In genomic region chr1:161979536-161979935, GRCm38 (mm10) we compare ENCODE assay signal across 23 mouse cellular contexts. TPM values are rescaled to one million over a fixed set of nuclear protein-coding genes. Genes with fewer than 3 reads are reported as not detected.
DNase-seq lines count a peak whose midpoint lies in the region; ATAC-seq and TF ChIP-seq lines count a peak whose summit lies in the region.
"Had no signal": no experiment of that assay in that cellular context is flagged by ENCODE, and none has a peak within 500 bp of the region (broad histone marks: within the 10 kb centered on the region; RNA-seq: fewer than 3 reads in every experiment).

4930558K02Rik (minus strand) TSS chr1:161979636.

- H3K9me3 ChIP-seq in heart, embryonic 10.5 days: no peaks in the 10 kb centered on the region
- H3K9me3 ChIP-seq in embryonic facial prominence, embryonic 13.5 days: no peaks in the 10 kb centered on the region
- H3K9me3 ChIP-seq in limb, embryonic 10.5 days (replicated peaks): no peaks in the 10 kb centered on the region
- no peaks in the 10 kb centered on the region for H3K9me3 ChIP-seq in limb, embryonic 14.5 days (ENCODE audit: control insufficient read depth, low read length)
- H3K9me3 ChIP-seq in hindbrain, embryonic 13.5 days: no peaks in the 10 kb centered on the region
- H3K9me3 ChIP-seq: forebrain, embryonic 13.5 days; hindbrain, embryonic 12.5 days had no signal

- no peak within 1 kb of the TSS for H3K4me2 ChIP-seq in embryonic facial prominence, embryonic 13.5 days
- H3K4me2 ChIP-seq in limb, embryonic 14.5 days (replicated peaks; ENCODE audit: low read depth, low read length, severe bottlenecking): no peak within 1 kb of the TSS
- H3K4me2 ChIP-seq in hindbrain, embryonic 13.5 days: no peak within 1 kb of the TSS
- H3K4me2 ChIP-seq: forebrain, embryonic 13.5 days; hindbrain, embryonic 12.5 days had no signal

- H3K36me3 ChIP-seq in heart, embryonic 10.5 days: no peaks in the 10 kb centered on the region
- H3K36me3 ChIP-seq in embryonic facial prominence, embryonic 13.5 days: no peaks in the 10 kb centered on the region
- H3K36me3 ChIP-seq in limb, embryonic 10.5 days: no peaks in the 10 kb centered on the region
- H3K36me3 ChIP-seq in limb, embryonic 14.5 days (ENCODE audit: control insufficient read depth, insufficient read depth, low read length): no peaks in the 10 kb centered on the region
- no peaks in the 10 kb centered on the region for H3K36me3 ChIP-seq in hindbrain, embryonic 13.5 days
- H3K36me3 ChIP-seq: hindbrain, embryonic 12.5 days had no signal

- no peak within 1 kb of the TSS for H3K27ac ChIP-seq in heart, embryonic 10.5 days
- peak within 1 kb of the TSS; percentile 82 for H3K27ac ChIP-seq in embryonic facial prominence, embryonic 13.5 days
- H3K27ac ChIP-seq in limb, embryonic 10.5 days: peak within 1 kb of the TSS; percentile 93
- peak within 1 kb of the TSS; percentile 83 for H3K27ac ChIP-seq in limb, embryonic 14.5 days (replicated peaks; ENCODE audit: low read depth, low read length)
- H3K27ac ChIP-seq in hindbrain, embryonic 13.5 days: no peak within 1 kb of the TSS
- H3K27ac ChIP-seq: forebrain, embryonic 13.5 days; hindbrain, embryonic 12.5 days; hindbrain, postnatal 0 days had no signal

- no peak for TF ChIP-seq POLR2A in limb, embryonic 14.5 days (IDR thresholded peaks at IDR 0.05; ENCODE audit: borderline replicate concordance, extremely low read depth, insufficient read depth, insufficient read length)

- DNase-seq in heart, adult 11 months: peak; percentile 46
- DNase-seq in heart, embryonic 10.5 days (ENCODE audit: low spot score): no peak
- no peak for DNase-seq in limb, embryonic 10.5 days (ENCODE audit: low spot score)
- DNase-seq in limb, embryonic 14.5 days (ENCODE audit: low spot score): no peak
- no peak for DNase-seq in embryo, embryonic 9.5 days (ENCODE audit: extremely low spot score)
- DNase-seq in right cerebral cortex, postnatal 14 days: no peak
- DNase-seq: adrenal gland, postnatal 14 days; cerebellum, adult 2 months; cerebellum, postnatal 10 days; forebrain, postnatal 0 days; gastrocnemius, postnatal 25 days; heart, postnatal 10 days; heart, postnatal 4 days had no signal

- H3K4me1 ChIP-seq in heart, embryonic 10.5 days: peaks cover 6% of the 10 kb centered on the region; the same call in 1 of the 2 replicates
- peaks cover 60% of the 10 kb centered on the region for H3K4me1 ChIP-seq in embryonic facial prominence, embryonic 13.5 days
- peaks cover 76% of the 10 kb centered on the region for H3K4me1 ChIP-seq in limb, embryonic 10.5 days
- peaks cover 64% of the 10 kb centered on the region for H3K4me1 ChIP-seq in limb, embryonic 14.5 days (ENCODE audit: control insufficient read depth, insufficient read depth, low read length)
- H3K4me1 ChIP-seq in hindbrain, embryonic 13.5 days (replicated peaks): peaks cover 6% of the 10 kb centered on the region; the same call in 1 of the 2 replicates

- 64% methylated on average over 1 of the region's 1 CpGs for WGBS in heart, embryonic 10.5 days
- WGBS in embryonic facial prominence, embryonic 13.5 days: 78% methylated on average over 1 of the region's 1 CpGs
- 83% methylated on average over 1 of the region's 1 CpGs for WGBS in limb, embryonic 10.5 days
- WGBS in limb, embryonic 14.5 days: 86% methylated on average over 1 of the region's 1 CpGs
- WGBS in hindbrain, embryonic 13.5 days: 75% methylated on average over 1 of the region's 1 CpGs

- H3K27me3 ChIP-seq in heart, embryonic 10.5 days (ENCODE audit: insufficient read depth, poor library complexity, severe bottlenecking): no peaks in the 10 kb centered on the region
- no peaks in the 10 kb centered on the region for H3K27me3 ChIP-seq in embryonic facial prominence, embryonic 13.5 days
- no peaks in the 10 kb centered on the region for H3K27me3 ChIP-seq in limb, embryonic 10.5 days (ENCODE audit: low read depth, poor library complexity, severe bottlenecking)
- H3K27me3 ChIP-seq in limb, embryonic 14.5 days (ENCODE audit: control insufficient read depth, insufficient read depth, low read length): no peaks in the 10 kb centered on the region
- no peaks in the 10 kb centered on the region for H3K27me3 ChIP-seq in hindbrain, embryonic 13.5 days
- H3K27me3 ChIP-seq: forebrain, embryonic 13.5 days; hindbrain, embryonic 12.5 days; Patski had no signal

- no peak within 1 kb of the TSS for H3K4me3 ChIP-seq in heart, embryonic 10.5 days
- H3K4me3 ChIP-seq in embryonic facial prominence, embryonic 13.5 days: no peak within 1 kb of the TSS
- H3K4me3 ChIP-seq in limb, embryonic 10.5 days: no peak within 1 kb of the TSS
- no peak within 1 kb of the TSS for H3K4me3 ChIP-seq in limb, embryonic 14.5 days (replicated peaks; ENCODE audit: low read length)
- H3K4me3 ChIP-seq in hindbrain, embryonic 13.5 days: no peak within 1 kb of the TSS
- H3K4me3 ChIP-seq: forebrain, embryonic 13.5 days; hindbrain, embryonic 12.5 days had no signal

- ATAC-seq in embryonic facial prominence, embryonic 13.5 days (ENCODE audit: insufficient number of reproducible peaks, insufficient read depth, low FRiP score, low TSS enrichment, low read depth): no peak
- no peak for ATAC-seq in limb, embryonic 14.5 days (ENCODE audit: low FRiP score, low read depth)
- no peak for ATAC-seq in hindbrain, embryonic 13.5 days (ENCODE audit: low FRiP score)
- ATAC-seq: activated CD4-positive, CD25-positive, alpha-beta regulatory T cell, adult 4 months; forebrain, embryonic 13.5 days; forebrain, postnatal 0 days; hindbrain, postnatal 0 days; Patski had no signal

- H3K9ac ChIP-seq in embryonic facial prominence, embryonic 13.5 days: no peak within 1 kb of the TSS
- no peak within 1 kb of the TSS for H3K9ac ChIP-seq in limb, embryonic 14.5 days (ENCODE audit: low read depth, low read length, severe bottlenecking)
- H3K9ac ChIP-seq in hindbrain, embryonic 13.5 days: no peak within 1 kb of the TSS
- H3K9ac ChIP-seq: forebrain, embryonic 13.5 days; forebrain, postnatal 0 days; hindbrain, embryonic 12.5 days had no signal

RNA-seq across cellular contexts. Expression of gene 4930558K02Rik, which starts in this region (rescaled TPM):
- polyA plus RNA-seq in heart, embryonic 10.5 days (2016; fragmentation: Nextera tagmentation; extraction: Ambion mirVana): not detected in 2 replicates
- not detected in 2 replicates for polyA plus RNA-seq in embryonic facial prominence, embryonic 13.5 days (2015; fragmentation: Nextera tagmentation; extraction: Ambion mirVana)
- not detected in 2 replicates for polyA plus RNA-seq in limb, embryonic 10.5 days (2016; fragmentation: Nextera tagmentation; extraction: Ambion mirVana)
- polyA plus RNA-seq in limb, embryonic 14.5 days (2012; rRNA removed): not detected in 2 replicates
- not detected in 2 replicates for polyA plus RNA-seq in limb, embryonic 14.5 days (2014; fragmentation: Nextera tagmentation; extraction: Ambion mirVana)
- not detected in 2 replicates for polyA plus RNA-seq in hindbrain, embryonic 13.5 days (2015; fragmentation: Nextera tagmentation; extraction: Ambion mirVana)
- polyA plus RNA-seq: activated CD4-positive, CD25-positive, alpha-beta regulatory T cell, adult 4 months; C2C12; cerebellum, adult 2 months; forebrain, embryonic 13.5 days; heart, embryonic 14.5 days; hindbrain, embryonic 12.5 days; intestine, embryonic 14.5 days; Patski had no signal

Comparison
In these comparisons a context has a peak if more than half of its experiments do, and no peak if none do; other contexts are left out.
1. H3K27ac ChIP-seq: peak in embryonic facial prominence, embryonic 13.5 days (single experiment), limb, embryonic 10.5 days (single experiment) and limb, embryonic 14.5 days (single experiment); none in heart, embryonic 10.5 days (single experiment) and hindbrain, embryonic 13.5 days (single experiment).